Mouse (Mus musculus) left cerebral cortex, postnatal 4 days (tissue): ENCODE data around the gene Rhox3c. TPM values are rescaled to one million over a fixed set of nuclear protein-coding genes. Genes with fewer than 3 reads are reported as not detected.
"Not testable (repeated sequence)": the region's sequence is repeated elsewhere in the genome, so short reads cannot be mapped to it uniquely, and the experiment has no call there.

Source experiments
- DNase-seq: peaks from one replicate; pipeline ENCODE4 v3.0.0-alpha.2; 2022
- intact Hi-C: fragments of 180-260 bp; cut with DNase I; formaldehyde crosslinking; loops from one replicate; pipeline ENCODE4 v1.15.1; 2025
- total RNA-seq, 2 experiments: library from RNA; stranded (reverse); gene quantifications; 2 replicates each; pipeline ENCODE4 v1.2.3; 2021

The Rhox3c gene
- not detected for total RNA-seq

GRCm38 (mm10) chrX:37458285-37458684 is at the start of gene Rhox3c:
Gene Rhox3c, plus strand, starts transcription at chrX:37458585.
- DNase-seq, intact Hi-C loops: not testable (repeated sequence)

DNA sequence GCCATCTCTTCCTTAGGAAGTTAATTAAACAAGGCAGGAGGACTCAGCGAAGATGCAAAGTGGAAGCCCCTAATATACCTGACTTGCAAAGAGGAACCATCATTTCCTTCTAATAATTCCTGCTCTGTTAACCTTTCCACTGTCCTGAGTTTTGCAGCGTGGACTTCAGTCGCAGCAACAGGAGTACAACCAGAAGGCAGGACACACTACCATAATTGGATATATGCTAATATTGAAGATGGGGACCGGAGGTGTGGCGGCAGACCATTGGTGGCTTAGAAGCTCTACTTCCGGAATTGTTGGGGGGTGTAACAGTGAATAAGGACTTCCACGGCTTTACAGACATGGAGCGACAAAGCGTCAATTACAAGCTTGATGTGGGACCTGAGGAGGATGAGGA is 46.6 kb upstream of the Rhox3c start, which contains the start of gene Rhox2b:
Rhox2b (plus strand) TSS at position 301 of the 400 bp plus-strand sequence.
- DNase-seq, intact Hi-C loops: not testable (repeated sequence)

DNA sequence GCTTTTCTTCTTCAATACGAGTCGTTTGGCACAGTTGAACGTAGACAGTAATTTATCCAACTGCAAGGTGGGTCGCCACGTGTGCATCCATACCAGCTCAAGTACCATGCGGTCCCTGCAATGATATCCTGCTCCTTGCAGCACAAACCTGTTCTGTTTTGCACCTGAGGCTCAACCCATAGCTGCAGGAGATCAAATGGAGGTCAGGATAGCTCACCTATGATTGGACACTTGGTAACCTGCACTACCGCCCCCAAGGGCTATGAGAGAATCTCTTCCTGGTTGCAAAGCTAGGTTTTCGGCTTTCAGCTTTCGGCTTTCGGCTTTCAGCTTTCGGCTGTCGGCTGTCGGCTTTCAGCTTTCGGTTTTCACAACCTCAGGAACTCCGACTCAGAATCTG is 26.2 kb upstream of the Rhox3c start, which contains the start of gene Rhox4b:
Rhox4b (plus strand) TSS at position 301 of the 400 bp plus-strand sequence.
- intact Hi-C loops, result not testable (repeated sequence)

DNA sequence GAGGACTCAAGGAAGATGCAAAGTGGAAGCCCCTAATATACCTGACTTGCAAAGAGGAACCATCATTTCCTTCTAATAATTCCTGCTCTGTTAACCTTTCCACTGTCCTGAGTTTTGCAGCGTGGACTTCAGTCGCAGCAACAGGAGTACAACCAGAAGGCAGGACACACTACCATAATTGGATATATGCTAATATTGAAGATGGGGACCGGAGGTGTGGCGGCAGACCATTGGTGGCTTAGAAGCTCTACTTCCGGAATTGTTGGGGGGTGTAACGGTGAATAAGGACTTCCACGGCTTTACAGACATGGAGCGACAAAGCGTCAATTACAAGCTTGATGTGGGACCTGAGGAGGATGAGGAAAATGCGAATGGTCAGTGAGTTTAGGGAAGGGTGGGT is 5.0 kb upstream of the Rhox3c start, which contains the start of gene Rhox2c:
Rhox2c (plus strand) TSS at position 301 of the 400 bp plus-strand sequence.
- DNase-seq, intact Hi-C loops: not testable (repeated sequence)

More for the DNA sequence above, 26.2 kb upstream of the Rhox3c start, which contains the start of gene Rhox4b:
- not testable (repeated sequence) for DNase-seq

GRCm38 (mm10) chrX:37480037-37480436 is 21.7 kb downstream of the Rhox3c start, which contains the start of gene Rhox4c:
Gene Rhox4c, plus strand, starts transcription at chrX:37480337.
- DNase-seq, intact Hi-C loops: not testable (repeated sequence)

- intact Hi-C loops, result not testable (repeated sequence)
Observed at GRCm38 (mm10) chrX:37514059-37514458, 55.7 kb downstream of the Rhox3c start, which contains the start of gene Rhox4d. Gene Rhox4d, plus strand, starts transcription at chrX:37514359.

More at GRCm38 (mm10) chrX:37514059-37514458, 55.7 kb downstream of the Rhox3c start, which contains the start of gene Rhox4d:
- DNase-seq, result not testable (repeated sequence)

Other genes with a start within 250 kb of the Rhox3c start
- gene Gm9, start 247.5 kb upstream of the Rhox3c start, total RNA-seq, result not detected
- not detected for gene Rhox1, start 236.3 kb upstream of the Rhox3c start, total RNA-seq
- gene Rhox2a, start 213.6 kb upstream of the Rhox3c start, total RNA-seq, result not detected
- gene Rhox3a, start 208.7 kb upstream of the Rhox3c start, total RNA-seq, result not detected
- gene Rhox4a, start 193.2 kb upstream of the Rhox3c start, total RNA-seq, result not detected
- not detected for gene Rhox3a2, start 78.6 kb upstream of the Rhox3c start, total RNA-seq
- gene Rhox4a2, start 67.7 kb upstream of the Rhox3c start, total RNA-seq, result not detected
- gene Rhox2b, start 46.5 kb upstream of the Rhox3c start, total RNA-seq, result not detected
- not detected for gene Rhox4b, start 26.1 kb upstream of the Rhox3c start, total RNA-seq
- not detected for gene Rhox2c, start 4.9 kb upstream of the Rhox3c start, total RNA-seq
- gene Rhox4c, start 21.8 kb downstream of the Rhox3c start, total RNA-seq, result not detected
- gene Rhox2d, start 34.8 kb downstream of the Rhox3c start, total RNA-seq, result not detected
- not detected for gene Rhox4d, start 55.8 kb downstream of the Rhox3c start, total RNA-seq
- gene Rhox2e, start 71.9 kb downstream of the Rhox3c start, total RNA-seq, result not detected
- not detected for gene Rhox3e, start 83.4 kb downstream of the Rhox3c start, total RNA-seq
- gene Rhox4e, start 98.8 kb downstream of the Rhox3c start, total RNA-seq, result not detected
- not detected for gene Rhox2f, start 112.8 kb downstream of the Rhox3c start, total RNA-seq
- not detected for gene Rhox3f, start 122.4 kb downstream of the Rhox3c start, total RNA-seq
- not detected for gene Rhox4f, start 149.1 kb downstream of the Rhox3c start, total RNA-seq
- not detected for gene Rhox3g, start 170.0 kb downstream of the Rhox3c start, total RNA-seq
- gene Rhox2g, start 184.9 kb downstream of the Rhox3c start, total RNA-seq, result not detected
- not detected for gene Rhox4g, start 192.7 kb downstream of the Rhox3c start, total RNA-seq
- not detected for gene Rhox3h, start 210.2 kb downstream of the Rhox3c start, total RNA-seq
- not detected for gene Rhox2h, start 214.7 kb downstream of the Rhox3c start, total RNA-seq